Mouse (Mus musculus) inflammation-experienced regulatory T-cells, adult 6 months (primary cell): ENCODE measurements around the gene Grik4. TPM values are rescaled to one million over a fixed set of nuclear protein-coding genes. Genes with fewer than 3 reads are reported as not detected.
A peak's percentile ranks its signal among the peaks of the same experiment; 100 is the strongest.

Experiments
- ATAC-seq: one replicate; pipeline ENCODE4 v1.8.0; 2017
- polyA plus RNA-seq, 3 experiments: library from polyadenylated mRNA; unstranded; fragments of 100-300 nt; shearing (Covaris generic); gene quantifications; one replicate each; pipeline ENCODE4 v1.2.1; 2017

Gene Grik4
- polyA plus RNA-seq, 3 experiments from 2014 or later, result 0.06 to 0.08 TPM; not detected in 1

DNA sequence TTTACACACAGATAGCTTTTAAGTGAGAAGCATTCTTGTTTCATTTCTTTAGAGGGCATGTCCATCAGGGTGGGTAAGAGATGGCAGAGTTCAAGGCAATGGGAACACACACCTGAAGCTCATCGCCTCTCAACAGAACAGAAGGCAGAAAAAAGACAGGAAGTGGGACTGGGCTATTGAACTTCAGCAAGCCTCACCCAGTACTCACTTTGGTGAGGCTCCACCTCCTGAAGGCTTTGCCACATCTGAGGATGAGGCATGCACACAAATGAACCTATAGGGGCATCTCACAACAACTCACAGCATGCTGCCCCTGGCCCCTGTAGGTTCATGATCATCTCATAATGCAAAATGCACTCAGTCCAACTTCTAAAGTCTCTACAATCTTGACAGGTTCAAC is 456.2 kb downstream of the Grik4 start:
- ATAC-seq, result peak; percentile 63

DNA sequence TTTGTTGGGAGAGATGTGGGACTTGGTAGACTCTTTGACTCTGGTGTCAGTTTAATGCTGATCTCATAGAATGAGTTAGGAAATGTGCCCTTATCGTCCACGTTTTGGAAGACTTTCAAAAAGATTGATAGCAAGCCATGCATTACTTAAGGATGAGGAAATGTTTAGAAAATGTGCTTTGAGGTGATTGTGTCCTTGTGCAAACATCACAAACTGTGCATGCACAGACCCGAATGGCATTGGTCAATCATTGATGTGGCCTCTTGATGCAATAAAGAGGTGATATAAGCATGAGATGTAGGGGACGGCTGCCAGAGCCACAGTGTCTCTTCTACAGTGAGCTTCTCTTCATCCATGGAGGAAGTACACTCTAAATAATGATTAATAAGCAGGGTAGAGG is 457.4 kb downstream of the Grik4 start:
- ATAC-seq, result no peak

DNA sequence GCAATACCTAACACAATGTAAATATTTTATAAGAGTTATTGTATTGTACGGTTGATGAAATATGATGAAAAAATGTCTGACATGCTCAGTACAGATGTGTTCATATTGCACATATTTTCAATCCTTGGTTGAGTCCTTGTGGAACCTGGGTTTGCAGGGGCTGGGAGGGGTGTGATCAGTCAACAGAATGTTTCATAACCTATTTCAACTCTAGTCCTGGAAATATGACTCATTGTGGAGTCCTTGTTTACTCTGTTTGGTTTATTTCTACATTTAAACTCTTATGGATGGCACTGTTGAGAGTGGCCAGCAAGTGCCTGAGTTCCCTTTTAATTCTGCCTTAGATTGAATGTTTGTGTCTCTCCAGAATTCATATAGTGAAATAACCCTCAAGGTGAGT is 459.6 kb downstream of the Grik4 start:
- ATAC-seq, result no peak

DNA sequence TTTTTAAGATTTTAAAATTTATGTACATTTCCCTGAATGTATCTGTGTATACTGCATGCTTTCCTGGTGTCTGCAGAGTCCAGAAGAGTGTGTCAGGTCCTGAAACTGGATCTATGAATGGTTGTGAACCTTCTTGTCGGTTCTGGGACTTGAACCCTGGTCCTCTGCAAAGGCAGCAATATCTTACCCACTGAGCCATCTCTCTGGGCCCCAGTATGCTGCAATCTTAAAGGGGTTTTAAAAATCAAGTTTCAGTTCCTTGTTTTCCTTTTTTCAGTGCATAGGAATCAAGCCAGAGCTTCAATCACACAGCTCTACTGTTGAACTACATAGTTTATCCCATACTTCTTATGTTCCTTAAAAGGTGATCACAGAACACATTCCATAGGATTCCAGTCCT is 461.3 kb downstream of the Grik4 start:
- ATAC-seq, result no peak

DNA sequence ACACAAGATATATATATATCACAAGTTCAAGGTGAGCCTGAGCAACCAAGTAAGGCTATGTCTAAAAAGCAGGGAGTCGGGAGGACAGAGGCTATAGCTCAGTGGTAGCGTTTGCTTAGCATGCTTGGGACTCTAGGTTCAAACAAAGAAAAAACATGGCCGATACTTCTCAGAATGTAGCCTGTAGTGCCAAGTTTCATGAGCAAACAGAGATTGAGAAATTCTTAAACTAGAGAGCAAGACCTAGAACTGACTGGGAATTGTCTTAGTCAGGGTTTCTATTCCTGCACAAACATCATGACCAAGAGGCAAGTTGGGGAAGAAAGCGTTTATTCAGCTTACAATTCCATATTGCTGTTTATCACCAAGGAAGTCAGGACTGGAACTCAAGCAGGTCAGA is 468.1 kb downstream of the Grik4 start:
- no peak for ATAC-seq

DNA sequence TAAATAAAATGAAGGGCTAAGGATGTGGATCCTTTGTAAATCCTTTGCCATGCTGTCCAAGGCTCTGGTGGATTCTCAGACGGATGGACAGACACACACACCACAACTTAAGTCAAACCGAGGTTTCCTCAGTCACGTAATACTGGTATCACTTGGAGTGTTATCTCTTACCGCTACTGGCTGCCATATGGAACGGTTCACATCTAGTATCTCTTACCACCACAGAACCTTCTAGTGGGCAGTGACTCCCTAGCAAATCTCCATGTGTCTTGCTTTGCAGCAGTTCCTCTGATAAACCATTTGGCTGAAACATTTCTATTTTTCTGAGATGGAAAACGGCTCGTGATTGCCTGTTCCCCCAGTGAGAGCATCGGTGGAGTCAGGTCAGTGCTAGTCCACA is 470.0 kb downstream of the Grik4 start:
- ATAC-seq, result no peak

DNA sequence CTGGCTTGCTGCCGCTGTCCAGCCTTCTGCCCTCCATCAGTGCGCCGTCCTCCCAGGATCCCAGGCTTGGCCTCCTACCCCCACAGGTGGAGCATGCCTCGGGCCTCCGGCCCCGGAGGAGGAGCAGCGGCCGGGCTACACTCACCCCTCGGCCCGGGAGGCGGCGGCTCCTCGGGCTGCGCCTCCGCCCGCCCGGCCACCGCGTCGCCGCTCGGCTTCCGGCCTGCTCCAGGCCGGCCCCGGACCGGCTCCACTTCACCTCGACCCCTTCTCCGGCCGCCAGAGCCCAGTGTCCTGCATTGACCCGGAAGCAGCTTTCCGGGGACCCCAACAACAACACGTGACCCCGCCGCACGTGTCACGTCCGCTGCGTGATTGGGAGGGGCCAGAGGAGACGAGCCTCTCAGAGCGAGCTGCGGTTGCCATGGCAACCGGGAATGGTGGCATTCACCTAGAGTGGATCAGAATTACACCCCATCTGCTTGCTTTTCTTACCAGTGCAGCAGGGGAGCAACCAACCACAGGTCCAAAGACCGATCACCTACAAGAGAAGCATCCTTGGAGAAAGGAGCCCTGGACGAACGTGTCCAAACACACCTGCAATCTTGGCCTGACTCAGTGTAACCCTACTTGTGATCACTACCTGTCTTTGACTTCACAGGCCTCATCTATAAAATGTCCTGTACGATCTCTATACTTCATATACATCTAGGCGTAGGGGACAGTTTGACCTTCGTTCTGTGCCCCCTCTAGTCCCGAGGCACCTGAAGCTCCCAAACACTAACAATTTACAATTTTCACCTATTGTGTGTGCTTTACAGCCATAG is 472.2 kb downstream of the Grik4 start:
- ATAC-seq, result peak; percentile 89

DNA sequence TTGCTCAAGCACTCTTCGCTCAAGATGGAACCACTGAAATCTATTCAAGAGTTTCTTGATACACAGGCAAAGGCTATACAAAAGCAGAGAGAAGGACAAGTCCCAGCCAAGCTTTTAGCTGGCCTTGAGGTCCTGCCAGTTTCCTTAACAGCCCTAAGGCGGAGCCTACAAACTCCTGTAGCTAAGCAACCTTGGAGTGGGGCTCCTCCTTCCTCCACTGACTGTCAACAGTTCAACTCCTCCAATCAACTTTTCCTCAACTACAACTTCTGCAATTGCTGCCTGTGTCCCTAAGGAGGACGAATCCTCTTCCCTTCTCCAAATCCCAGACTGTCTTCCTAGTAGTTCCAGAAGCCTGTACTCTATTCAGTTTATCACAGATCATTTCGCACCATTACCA is 473.1 kb downstream of the Grik4 start:
- no peak for ATAC-seq

DNA sequence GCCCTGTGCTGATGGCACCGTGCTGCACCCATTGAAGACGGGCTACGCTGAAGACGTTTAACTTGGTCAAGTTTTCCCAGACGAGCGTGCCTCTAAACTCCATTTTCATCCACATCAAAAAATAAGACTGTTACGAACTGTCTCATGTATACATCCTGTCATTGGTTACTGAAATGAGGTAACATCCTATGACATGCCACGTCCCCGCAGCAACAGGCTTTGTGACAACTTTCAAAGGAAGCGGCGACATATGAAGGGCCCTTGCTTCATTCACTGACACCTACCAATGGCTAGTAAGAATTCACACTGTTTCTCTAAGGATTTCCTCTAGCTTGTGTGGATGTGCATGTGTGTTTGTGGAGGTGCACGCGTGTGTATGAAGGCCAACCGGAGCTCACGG is 475.0 kb downstream of the Grik4 start:
- ATAC-seq, result no peak

DNA sequence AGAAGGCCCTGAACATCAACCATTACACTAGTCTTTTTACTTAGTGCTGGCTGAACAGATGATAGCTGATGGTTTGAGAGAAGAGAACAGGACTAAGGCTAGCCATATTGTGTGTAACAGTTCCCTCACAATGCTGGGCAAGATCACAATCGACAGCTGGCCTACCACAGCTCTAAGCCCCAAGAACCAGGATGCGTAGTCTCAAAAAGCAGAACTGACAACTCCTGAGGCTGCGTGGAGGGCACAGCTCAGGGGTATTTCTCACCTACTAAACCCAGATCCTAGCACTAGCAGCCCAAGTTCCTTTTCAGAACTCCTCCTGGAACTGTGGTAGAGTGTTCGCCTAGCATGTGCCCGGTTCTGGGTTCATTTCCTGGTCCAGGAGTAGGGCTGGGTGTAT is 475.9 kb downstream of the Grik4 start:
- ATAC-seq, result no peak

Other genes starting within 250 kb of the Grik4 start
- 10 to 100 TPM in 2 of 3 experiments, 1 to 10 TPM in 1; 4.5 to 20.4 (median 17.1) TPM for gene Arhgef12, start 162.7 kb upstream of the Grik4 start, polyA plus RNA-seq
- gene Tmem136, start 172.1 kb upstream of the Grik4 start, polyA plus RNA-seq, result 1 to 10 TPM in 2 of 3 experiments, under 1 TPM in 1; 0.67 to 4.8 (median 3.7) TPM